Mouse (Mus musculus) left cerebral cortex, postnatal 14 days (tissue): ENCODE measurements around the gene Srrt. TPM values are rescaled to one million over a fixed set of nuclear protein-coding genes. Genes with fewer than 3 reads are reported as not detected.

Experiments used
- DNase-seq, 2 experiments: peaks; one replicate each; pipeline ENCODE4 v3.0.0; 2021 to 2022; ENCODE audit warnings: low spot score in 2 of 2, mixed read lengths in 1 of 2
- intact Hi-C: fragments of 180-260 bp; cut with DNase I; formaldehyde crosslinking; loops from one replicate; pipeline ENCODE4 v1.15.1; 2025
- total RNA-seq, 2 experiments: library from RNA; stranded (reverse); gene quantifications; 2 replicates each; pipeline ENCODE4 v1.2.3; 2021

Srrt gene
- total RNA-seq, 2 experiments from 2014 or later, result 167 to 176 TPM

- DNase-seq, result peak in 1 of 2 experiments; percentile 22
- intact Hi-C loops, result loop anchor here (2.0 kb wide), 1 partner anchor 163 kb away; the partner anchor contains the start of gene Pop7
Observed at GRCm38 (mm10) chr5:137339290-137339979, 32.0 kb upstream of the Srrt start.

GRCm38 (mm10) chr5:137338663-137339289, 31.3 kb upstream of the Srrt start:
- no peak for DNase-seq
- intact Hi-C loops, result loop anchor here (2.0 kb wide), 1 partner anchor 164 kb away; the partner anchor contains the start of gene Pop7

DNA sequence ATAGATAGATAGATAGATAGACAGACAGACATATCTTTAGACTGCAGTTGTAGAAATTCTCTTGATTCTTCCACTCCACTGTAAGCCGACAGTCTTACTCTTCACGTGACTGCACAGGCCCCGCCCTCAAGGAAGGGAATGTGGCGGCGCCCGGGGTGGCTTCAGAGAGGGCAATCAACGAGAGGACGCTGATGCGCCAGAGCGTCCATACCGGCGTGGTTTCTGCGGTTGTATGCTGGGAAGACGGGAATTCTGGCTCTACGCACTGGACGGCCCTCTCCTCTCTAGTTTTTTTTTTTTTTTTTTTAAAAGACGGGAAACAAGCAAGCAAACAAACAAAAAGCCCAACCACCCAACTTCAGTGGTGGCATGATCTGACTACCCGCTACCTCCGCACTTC, 30.8 kb upstream of the Srrt start:
- intact Hi-C loops, result loop anchor here (2.0 kb wide), 1 partner anchor 165 kb away; the partner anchor contains the start of gene Pop7
- peak; percentile 90 to 91 for DNase-seq

GRCm38 (mm10) chr5:137337190-137337589, 29.7 kb upstream of the Srrt start:
- DNase-seq, result no peak
- intact Hi-C loops, result no loop called here

- no peak for DNase-seq
- intact Hi-C loops, result no loop called here
Observed at GRCm38 (mm10) chr5:137335066-137335465, 27.6 kb upstream of the Srrt start.

DNA sequence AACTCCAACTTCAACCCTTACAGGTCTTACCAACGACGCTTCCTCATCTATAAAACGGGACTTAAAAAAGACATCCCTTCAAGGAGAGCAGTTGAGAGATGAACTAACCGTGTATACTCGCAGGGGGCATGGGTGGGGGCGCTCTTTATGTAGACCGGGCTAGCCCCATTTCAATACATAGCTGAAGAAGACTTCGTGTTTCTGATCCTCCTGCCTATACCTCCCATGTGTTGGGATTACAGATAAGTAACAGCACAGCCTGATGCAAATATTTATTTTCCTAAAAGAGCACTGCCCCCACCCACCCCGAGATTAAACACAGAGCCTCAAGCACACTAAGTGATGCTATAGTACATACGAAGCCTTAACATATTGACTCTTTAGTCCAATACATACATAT, 26.8 kb upstream of the Srrt start:
- intact Hi-C loops, result no loop called here
- DNase-seq, result no peak

DNA sequence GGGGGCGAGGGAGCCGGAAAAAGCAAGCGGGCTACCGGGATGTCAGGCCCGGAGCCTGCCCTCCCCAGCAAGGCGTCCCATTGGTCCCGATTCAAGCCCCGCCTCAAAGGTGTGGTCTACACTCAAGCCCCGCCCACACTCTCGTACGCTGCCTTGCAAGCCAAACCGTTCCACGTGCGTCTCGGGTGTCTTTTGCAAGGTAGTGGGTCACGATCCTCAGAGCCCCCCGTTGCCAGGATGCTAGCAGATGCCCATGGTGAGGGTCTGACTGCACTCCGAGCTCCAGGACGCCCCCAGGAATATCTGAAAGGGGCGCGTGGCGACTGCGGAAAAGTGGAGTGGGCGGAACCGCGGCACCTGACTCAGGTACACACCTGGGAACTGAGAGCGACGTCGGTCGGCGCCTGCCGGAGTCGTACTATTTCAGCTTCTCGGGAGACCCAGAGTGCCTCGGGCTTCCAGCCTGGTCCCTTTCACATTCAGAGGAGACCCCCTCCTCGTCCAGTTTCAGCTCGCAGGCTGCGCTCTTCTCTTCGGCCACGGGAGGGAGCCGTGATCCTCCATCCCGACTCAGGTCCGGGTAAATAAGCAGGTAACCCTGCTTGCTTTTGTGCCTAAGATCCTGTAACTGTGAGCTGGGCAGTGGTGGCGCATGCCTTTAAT, 26.2 kb upstream of the Srrt start, which contains the start of gene Slc12a9:
TSS of gene Slc12a9 (minus strand) at position 86 of the 663 bp plus-strand sequence.
- intact Hi-C loops, result no loop called here

GRCm38 (mm10) chr5:137332857-137333511, 25.5 kb upstream of the Srrt start:
- intact Hi-C loops, result no loop called here
- DNase-seq, result no peak

More for the DNA sequence above, 26.2 kb upstream of the Srrt start, which contains the start of gene Slc12a9:
- peak; percentile 93 to 97 for DNase-seq

DNA sequence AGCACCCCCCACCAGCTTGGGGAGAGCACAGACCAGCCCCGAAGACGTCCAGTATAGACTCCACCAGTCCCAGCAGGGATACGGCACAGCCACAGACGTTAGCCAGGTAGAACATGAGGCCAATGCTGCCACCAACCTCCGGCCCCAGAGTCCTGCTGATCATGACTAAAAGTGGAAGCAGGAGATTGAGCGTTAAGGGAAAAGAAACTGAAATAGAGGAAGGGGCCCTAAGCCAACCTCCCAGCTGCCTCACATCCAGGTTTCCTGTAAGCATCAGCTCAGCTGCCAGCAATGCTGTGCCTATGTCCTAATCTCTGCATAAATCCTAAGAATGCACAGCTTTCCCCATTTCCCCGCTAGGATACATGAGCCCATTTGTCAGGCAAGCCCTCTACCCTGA, 23.4 kb upstream of the Srrt start:
- intact Hi-C loops, result no loop called here
- no peak for DNase-seq

- intact Hi-C loops, result no loop called here
- no peak for DNase-seq
Observed at GRCm38 (mm10) chr5:137320996-137321395, 13.5 kb upstream of the Srrt start.

GRCm38 (mm10) chr5:137318570-137318969, 11.1 kb upstream of the Srrt start:
- intact Hi-C loops, result no loop called here
- no peak for DNase-seq

DNA sequence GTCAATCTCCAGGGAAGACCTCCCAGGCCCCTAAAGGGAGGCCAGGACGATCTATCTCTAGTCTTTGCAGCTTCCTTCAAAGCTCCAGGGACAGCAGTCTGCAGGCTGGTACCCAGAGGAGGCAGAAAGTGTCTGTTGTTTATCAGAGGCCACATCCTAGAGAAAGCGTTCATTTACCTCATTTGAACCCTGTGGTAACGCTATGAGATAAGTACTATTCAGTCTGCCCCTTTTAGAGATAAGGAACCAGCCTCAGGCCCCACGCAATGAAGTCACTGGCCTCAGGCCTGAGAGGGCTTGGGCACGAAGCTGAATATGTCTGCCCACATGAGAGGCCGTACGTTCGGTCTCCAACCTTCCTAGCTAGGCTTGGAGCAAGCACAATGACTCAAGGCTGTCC, 9.9 kb upstream of the Srrt start:
- intact Hi-C loops, result no loop called here
- DNase-seq, result no peak

- DNase-seq, result no peak
- intact Hi-C loops, result no loop called here
Observed at GRCm38 (mm10) chr5:137315084-137315903, 7.8 kb upstream of the Srrt start.

DNA sequence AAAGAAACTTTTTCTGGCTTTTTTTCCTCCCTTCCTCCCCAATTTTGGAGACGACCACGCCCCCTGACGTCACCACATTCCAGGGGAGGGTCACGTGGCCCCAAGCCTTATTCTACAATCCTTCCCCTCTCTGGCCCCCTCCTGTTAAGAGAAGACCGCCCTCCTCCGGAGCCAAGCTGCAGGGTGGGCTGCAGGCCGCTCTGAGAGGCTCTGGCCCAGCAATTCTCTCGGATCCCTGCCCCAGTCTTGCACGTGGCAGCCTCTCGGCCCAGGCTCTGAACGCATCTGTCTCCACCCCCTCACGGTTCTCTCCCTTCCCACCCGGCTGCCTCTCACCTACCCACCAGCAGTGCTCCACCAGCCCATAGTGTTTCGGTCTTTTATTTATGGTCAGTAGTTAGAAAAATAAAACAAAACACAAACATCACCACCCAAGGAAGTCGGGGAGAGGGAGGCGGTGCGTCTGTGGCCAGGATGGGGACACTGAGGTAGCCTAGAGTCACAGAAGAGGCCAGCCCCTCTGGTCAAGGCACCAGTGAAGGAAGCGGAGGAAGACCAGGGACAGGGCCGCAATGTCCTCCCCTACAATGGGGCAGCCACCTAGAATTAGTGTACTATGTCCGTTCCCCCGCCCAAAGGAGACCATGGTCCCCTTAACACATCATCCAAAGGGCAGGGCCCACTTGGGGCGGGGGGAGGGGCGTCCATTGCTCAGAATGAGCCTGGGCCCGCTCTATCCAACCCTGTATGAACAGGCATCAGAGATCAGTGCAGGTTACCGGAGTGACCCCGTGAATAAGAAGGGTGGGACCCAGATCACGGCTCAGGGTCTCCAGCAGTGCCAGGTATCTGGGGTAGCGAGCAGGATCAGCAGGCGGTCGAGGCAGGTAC, 7.0 kb upstream of the Srrt start, which contains the start of gene Trip6:
TSS of gene Trip6 (minus strand) at position 212 of the 891 bp plus-strand sequence.
- intact Hi-C loops, result no loop called here
- DNase-seq, result peak; percentile 56 to 60

GRCm38 (mm10) chr5:137313466-137314192, 6.2 kb upstream of the Srrt start:
- intact Hi-C loops, result no loop called here
- no peak for DNase-seq

- DNase-seq, result no peak
- intact Hi-C loops, result no loop called here
Observed at GRCm38 (mm10) chr5:137308356-137308755, 882 bp upstream of the Srrt start.

DNA sequence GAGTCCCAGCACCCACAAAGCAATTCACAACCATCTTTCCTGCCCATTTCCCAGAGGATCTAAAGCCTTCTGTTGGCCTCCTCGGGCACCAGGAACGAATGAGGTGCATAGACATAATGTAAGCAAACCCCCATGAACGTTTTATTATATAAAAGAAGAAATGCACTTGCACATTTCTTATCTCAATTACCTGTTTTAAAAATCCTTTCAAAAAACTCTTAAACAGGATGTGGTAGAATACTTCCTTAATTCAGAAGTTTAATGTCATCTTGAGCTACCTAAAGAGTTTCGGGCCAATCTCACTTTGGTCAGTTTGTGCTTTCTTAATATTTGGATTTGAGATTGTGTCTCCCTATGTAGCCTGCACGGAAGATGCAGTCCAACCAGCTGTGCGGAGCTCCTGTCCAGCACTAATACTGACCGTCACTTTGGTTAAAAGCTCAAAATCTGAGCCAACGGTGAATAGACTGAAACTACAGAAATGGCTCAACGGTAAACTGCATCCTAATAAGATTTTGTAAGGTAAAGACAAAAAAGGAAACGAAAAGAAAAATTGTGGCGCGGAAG, 952 bp downstream of the Srrt start:
- intact Hi-C loops, result loop anchor here (1.0 kb wide), 1 partner anchor 11 kb away; no protein-coding TSS in a partner anchor
- no peak for DNase-seq
